Mouse (Mus musculus): Measurements from ENCODE around the gene Slc12a4.
"Not testable (repeated sequence)": the region's sequence is repeated elsewhere in the genome, so short reads cannot be mapped to it uniquely, and the experiment has no call there.

The Slc12a4 gene

DNA sequence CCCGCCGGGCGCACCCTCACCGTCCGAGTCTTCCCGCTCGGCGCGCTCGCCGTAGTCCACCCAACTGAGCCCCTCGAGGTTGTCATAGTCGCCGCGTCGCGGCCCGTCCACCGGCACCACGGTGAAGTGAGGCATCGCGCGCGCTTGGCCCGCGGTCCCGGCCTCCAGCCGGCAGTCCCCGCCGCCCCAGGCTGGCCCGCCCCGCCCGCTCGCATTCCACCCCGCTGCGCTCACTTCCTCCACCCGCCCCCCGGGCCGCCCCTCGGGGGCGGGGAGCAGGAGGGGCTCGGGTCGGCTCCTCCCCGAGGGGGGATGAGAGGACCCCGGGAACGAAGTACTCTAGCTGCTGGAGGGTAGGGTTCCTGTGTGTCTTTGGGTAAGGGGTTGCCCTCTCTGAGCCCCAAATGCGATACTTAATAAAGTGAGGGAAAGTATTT, at the start of gene Slc12a4:
Gene Slc12a4 (minus strand): TSS at position 193 of the 437 bp plus-strand sequence.
- in situ Hi-C loops (cut with MboI), result no loop called here

DNA sequence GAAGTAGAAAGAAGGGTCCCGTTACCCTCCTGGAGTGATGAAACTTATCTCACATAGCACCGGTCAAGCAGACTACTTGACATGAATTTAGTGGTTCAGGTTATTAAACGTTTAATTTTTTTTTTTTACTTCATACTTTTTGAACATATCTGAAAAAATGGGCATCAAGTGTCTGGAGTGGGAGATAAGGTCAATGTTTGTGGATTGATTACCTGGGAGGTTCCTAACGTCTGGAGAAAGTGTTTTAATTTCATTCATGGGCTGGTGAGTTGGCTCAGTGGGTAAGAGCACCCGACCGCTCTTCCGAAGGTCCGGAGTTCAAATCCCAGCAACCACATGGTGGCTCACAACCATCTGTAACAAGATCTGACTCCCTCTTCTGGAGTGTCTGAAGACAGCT, 46.3 kb upstream of the Slc12a4 start:
- in situ Hi-C loops (cut with MboI), result not testable (repeated sequence)

- in situ Hi-C loops (cut with MboI), result no loop called here
Observed at GRCm38 (mm10) chr8:106011643-106011986, 45.7 kb upstream of the Slc12a4 start, which contains the start of gene Ddx28. Gene Ddx28, minus strand, starts transcription at chr8:106011882.

DNA sequence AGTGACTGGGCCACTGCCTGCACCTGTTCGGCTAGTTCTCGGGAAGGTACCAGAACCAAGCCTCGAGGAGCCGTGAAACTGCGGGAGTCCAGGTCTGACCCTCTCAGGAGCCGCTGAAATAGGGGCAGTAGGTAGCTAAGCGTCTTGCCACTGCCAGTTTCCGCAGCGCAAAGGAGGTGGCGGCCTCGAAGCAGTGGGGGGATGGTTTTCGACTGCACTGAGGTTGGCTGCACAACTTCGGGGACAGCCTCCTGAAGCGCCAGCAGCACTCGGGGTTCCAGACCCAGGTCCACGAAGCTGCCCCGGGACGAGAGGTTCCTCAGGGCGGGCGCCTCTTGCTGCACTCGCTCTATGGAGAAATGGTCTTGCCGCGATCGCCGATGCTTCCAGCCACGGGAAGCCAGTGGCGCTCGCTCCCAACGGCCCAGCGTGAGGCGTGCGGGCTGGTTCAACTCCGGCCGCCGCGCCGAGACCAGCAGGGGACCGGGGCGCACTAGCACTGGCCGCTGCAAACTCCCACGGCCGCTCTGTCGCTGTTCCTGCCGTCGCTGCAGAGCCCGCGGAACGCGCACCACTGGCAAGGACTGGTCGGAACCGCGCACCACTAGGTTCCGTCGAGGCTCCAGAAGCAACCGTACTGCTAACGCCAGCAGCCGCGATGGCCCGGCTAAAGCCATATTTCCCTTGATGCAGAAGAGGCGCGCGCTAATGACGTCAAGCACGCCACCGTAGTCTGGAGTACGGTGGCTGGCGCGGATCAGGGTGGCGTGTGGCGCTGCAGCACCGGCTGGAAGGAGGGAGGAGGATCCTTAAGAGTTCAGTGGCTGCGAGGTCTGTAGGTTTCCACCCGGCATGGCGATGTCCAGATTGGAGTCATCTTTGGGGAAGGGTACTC, 45.1 kb upstream of the Slc12a4 start:
- in situ Hi-C loops (cut with MboI), result no loop called here

DNA sequence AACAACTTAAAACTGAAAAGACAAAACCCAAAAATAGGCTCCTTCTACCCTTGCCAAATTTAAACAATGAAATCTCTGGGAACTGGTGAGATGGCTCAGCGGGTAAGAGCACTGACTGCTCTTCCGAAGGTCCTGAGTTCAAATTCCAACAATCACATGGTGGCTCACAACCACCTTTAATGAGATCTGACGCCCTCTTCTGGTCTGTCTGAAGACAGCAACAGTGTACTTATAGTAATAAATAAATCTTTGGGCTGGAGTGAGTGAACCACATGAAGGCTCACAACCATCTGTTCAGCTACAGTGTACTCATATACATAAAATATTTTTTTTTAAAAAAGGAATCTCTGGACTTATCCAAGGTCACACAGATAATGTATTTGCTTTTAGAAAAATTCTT, 42.0 kb upstream of the Slc12a4 start:
- in situ Hi-C loops (cut with MboI), result not testable (repeated sequence)

DNA sequence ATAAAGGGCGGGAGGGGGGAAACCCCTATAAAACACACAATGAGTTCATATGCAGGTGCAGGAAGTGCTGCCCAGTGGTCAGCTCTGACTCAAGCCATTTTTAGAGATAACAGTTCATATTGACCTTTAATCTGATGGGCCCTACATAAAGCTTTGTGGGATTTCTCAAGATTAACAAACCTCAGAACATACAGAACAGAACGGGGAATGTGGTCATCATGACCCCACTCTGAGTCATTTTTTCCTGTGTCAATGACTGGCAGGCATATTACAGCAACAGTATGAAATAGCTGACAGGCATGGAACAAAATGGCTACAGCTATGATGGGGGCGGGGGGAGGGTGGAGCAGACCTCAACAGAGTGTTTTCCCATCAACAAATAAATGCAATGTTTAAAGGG, 41.2 kb upstream of the Slc12a4 start:
- in situ Hi-C loops (cut with MboI), result no loop called here

DNA sequence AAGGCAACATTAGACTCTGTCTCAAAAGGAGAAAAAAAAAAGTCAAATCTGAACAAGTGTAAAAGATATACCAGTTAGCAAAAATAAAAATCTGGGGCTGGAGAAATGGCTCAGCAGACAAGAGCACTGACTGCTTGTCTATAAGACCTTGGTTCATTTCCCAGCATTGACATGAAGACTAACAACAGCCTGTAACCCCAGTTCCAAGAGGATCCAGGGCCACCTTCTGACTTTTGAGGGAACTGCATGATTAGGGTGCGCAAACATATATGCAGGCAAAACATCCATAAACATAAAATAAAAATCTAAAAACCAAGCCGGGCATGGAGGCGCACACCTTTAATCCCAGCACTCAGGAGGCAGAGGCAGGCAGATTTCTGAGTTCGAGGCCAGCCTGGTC, 40.5 kb upstream of the Slc12a4 start:
- in situ Hi-C loops (cut with MboI), result no loop called here

DNA sequence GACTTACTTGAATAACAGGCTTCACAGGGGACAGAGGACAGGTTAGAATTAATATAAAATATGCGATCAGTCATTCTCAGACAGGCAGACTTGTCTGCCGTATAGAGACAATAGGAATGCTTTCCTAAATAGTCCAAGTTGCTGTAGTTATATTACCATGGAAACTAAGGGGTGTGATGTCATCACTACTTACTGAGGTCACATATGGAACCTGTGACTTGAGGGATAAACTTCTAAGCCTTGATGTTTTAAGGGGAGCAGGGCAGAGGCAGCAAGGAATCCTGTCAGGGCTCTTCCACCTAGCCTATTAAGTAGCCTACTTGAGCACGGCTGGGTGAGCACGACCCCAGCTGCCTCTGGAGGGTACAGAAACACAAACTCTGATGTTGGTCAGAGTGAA, 40.0 kb upstream of the Slc12a4 start, which contains the start of gene Dpep2nb:
Gene Dpep2nb (minus strand): TSS at position 101 of the 400 bp plus-strand sequence.
- in situ Hi-C loops (cut with MboI), result no loop called here

- in situ Hi-C loops (cut with MboI), result no loop called here
Observed at GRCm38 (mm10) chr8:106004538-106005207, 38.8 kb upstream of the Slc12a4 start.

DNA sequence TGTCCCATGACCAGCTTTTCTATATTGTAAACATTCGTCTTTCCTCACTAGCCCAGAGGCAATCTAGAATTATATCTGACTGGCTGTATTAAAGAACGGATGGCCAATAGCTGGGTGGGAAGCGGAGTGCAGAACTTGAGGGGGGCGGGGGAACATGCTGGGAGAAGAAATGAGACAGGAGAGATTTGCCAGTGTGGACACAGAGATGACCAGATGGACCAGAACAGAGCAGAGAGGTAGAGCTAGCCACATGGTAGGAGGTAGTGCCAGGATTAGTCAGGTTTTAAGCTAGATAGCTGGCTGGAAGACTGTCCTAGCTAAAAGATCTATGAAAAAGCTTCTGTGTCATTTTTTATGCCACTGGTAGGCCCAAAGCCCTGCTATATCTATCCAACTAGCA, 36.0 kb upstream of the Slc12a4 start:
- in situ Hi-C loops (cut with MboI), result no loop called here

DNA sequence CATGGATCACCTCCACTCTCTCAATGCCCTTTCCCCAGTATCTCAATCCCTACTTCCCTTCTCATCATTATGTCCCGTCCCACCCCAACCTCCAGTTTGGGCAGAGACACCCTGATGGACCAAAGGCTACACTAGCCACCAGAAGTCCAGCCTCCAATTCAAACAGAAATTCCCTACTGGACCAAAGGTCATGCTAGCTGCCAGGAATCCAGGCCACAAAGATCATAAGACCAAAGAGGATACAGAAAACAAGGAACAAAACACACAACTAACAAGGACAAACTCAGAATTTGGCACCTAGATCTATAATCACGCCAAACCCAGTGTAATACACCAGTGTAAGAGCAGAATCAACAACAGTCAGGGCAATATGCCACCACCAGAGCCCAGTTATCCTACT, 33.1 kb upstream of the Slc12a4 start:
- in situ Hi-C loops (cut with MboI), result no loop called here

DNA sequence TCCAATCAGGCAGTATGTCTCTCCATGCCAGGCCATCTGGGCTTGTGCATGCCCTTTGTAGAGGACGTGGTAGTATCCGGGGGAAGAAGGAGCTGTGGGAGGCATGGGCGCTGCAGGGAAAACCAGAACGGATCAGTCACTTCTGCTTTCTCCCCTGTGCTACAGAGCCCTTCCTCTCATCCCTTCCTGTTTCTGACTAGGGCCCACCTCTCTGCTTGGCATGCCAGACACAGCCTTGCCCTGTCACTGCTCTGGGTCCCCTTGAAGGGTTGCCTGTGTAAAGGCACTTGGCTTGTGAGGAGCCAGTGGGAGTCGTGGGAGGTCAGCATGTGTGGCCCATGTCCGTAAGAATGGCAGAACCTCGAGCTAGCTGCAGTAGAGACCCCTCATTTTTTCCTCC, 30.5 kb upstream of the Slc12a4 start:
- in situ Hi-C loops (cut with MboI), result no loop called here

DNA sequence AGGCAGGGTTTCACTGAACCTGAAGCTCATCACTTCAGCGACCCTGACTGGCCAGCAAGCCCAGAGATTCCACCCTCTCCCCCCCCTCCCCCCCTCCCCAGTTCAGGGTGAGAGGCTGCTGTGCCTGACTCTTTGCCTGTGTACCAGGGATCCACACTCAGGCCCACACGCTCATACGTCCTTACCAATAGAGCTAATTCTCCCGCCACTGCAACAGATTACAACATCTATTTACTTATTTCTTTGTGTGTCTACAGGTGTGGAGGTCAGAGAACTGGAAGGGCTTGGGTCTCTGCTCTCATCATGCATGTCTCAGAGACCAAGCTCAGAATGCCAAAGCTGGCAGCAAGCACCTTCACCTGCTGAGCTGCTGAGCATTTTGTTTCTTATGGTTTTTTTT, 27.3 kb upstream of the Slc12a4 start:
- in situ Hi-C loops (cut with MboI), result loop anchor here (5.0 kb wide), 1 partner anchor 34 kb away; no protein-coding TSS in a partner anchor

GRCm38 (mm10) chr8:105992499-105992898, 26.6 kb upstream of the Slc12a4 start:
- in situ Hi-C loops (cut with MboI), result loop anchor here (5.0 kb wide), 1 partner anchor 35 kb away; no protein-coding TSS in a partner anchor

DNA sequence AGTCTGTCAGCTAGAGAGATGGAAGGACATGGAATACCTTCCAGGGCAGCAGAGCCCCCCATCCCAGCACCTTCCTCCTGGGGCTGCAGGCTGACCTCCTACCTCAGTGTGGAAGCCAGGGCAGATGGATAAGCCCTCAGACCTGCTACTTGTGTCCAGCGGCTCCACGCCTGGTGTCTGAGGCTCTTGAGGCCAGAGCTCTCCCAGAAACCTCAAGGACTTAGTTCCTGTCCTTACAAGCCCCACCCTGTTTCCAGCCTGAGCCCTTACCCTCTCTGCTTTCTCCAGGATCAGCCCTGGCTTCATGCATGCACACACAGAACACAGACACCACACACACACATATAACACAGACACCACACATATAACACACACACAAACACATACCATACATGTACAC, 25.6 kb upstream of the Slc12a4 start:
- in situ Hi-C loops (cut with MboI), result loop anchor here (5.0 kb wide), 1 partner anchor 36 kb away; no protein-coding TSS in a partner anchor

GRCm38 (mm10) chr8:105990856-105991387, 25.0 kb upstream of the Slc12a4 start, which contains the start of gene Dus2:
Gene Dus2, plus strand, starts transcription at chr8:105991337.
- in situ Hi-C loops (cut with MboI), result loop anchor here (5.0 kb wide), 1 partner anchor 36 kb away; no protein-coding TSS in a partner anchor

DNA sequence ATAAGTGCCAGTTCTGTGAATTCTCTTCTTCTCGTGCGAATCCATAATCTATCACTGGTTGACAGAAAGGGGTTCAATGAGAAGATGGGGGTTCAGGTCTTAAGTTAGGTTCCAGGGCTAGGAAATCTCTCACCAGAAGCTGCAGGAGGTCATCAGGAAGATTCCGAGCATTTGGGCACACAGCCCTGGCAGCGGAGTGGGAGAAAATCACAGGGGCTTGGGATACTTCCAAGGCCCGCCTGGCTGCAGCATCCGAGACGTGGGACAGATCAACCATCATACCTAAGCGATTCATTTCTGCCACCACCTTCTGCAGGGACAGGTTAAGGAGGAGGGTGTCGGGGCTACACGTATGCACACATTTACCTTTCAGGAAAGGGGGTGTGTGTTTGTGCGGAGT, 22.6 kb upstream of the Slc12a4 start:
- in situ Hi-C loops (cut with MboI), result no loop called here

DNA sequence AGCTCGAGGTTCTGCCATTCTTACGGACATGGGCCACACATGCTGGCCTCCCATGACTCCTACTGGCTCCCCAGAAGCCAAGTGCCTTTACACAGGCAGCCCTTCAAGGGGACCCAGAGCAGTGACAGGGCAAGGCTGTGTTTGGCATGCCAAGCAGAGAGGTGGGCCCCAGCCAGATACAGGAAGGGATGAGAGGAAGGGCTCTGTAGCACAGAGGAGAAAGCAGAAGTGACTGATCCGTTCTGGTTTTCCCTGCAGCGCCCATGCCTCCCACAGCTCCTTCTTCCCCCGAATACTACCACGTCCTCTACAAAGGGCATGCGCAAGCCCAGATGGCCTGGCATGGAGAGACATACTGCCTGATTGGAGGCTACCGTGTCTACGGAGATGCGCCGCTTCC, 17.5 kb upstream of the Slc12a4 start:
- in situ Hi-C loops (cut with MboI), result not testable (repeated sequence)

GRCm38 (mm10) chr8:105981146-105981545, 15.2 kb upstream of the Slc12a4 start:
- in situ Hi-C loops (cut with MboI), result no loop called here

DNA sequence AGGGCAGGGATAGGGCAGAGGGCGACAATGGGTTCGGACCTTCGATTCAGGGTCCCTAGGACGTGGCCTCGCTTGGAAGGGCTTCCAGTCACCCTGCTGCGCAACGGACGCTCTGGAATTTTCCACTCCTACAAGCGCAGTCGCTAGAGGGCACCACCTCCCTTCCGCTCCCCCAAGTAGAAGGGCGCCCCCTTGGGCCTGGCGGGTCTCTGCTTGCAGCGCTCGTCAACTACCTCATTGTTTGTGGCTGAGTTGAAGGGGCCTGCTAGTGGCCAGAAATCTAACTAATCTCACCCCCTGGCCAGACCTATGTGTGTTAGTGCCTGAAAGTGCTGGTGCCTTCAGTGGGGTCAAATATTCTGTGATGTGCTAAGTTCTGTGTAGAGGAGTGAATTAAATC, 13.4 kb upstream of the Slc12a4 start, which contains the start of gene Dpep3:
Gene Dpep3 (minus strand): TSS at position 105 of the 400 bp plus-strand sequence.
- in situ Hi-C loops (cut with MboI), result no loop called here

GRCm38 (mm10) chr8:105975363-105975762, 9.5 kb upstream of the Slc12a4 start:
- in situ Hi-C loops (cut with MboI), result no loop called here

GRCm38 (mm10) chr8:105971019-105971720, 5.3 kb upstream of the Slc12a4 start:
- in situ Hi-C loops (cut with MboI), result no loop called here
